Mouse (Mus musculus) lung, embryonic 15.5 days (tissue): ENCODE measurements at regions not wholly inside any gene's neighbourhood (a gene's known extent, or its start where the extent isn't known, plus 50 kb on each side); places are given as distances from the start of the nearest gene placed in this dataset.

ENCODE experiments used
- ATAC-seq: fragments of 200-750 bp; cut with Nextera tagmentation; 2 replicates; pipeline ENCODE4 v1.8.0; 2017; ENCODE audit warnings: moderate number of reproducible peaks, borderline replicate concordance; ENCODE audit not compliant: low FRiP score, low TSS enrichment; ENCODE audit errors: extremely low read depth
- H3K27ac ChIP-seq: fragments of 300-500 bp; sonication (generic); 2 replicates; pipeline ENCODE4 v1.5.1; 2015; ENCODE audit warnings: moderate library complexity, mild to moderate bottlenecking, inconsistent platforms
- H3K27me3 ChIP-seq: fragments of 300-500 bp; sonication (generic); 2 replicates; pipeline ENCODE4 v1.6.1; 2015; ENCODE audit warnings: inconsistent platforms
- H3K36me3 ChIP-seq: fragments of 300-500 bp; sonication (generic); 2 replicates; pipeline ENCODE4 v1.6.1; 2015; ENCODE audit warnings: inconsistent platforms
- H3K4me1 ChIP-seq: fragments of 300-500 bp; sonication (generic); 2 replicates; pipeline ENCODE4 v1.6.1; 2015; ENCODE audit warnings: inconsistent platforms
- H3K4me2 ChIP-seq: fragments of 300-500 bp; sonication (generic); 2 replicates; pipeline ENCODE4 v1.6.1; 2015; ENCODE audit warnings: inconsistent platforms, mild to moderate bottlenecking, moderate library complexity
- H3K4me3 ChIP-seq: fragments of 300-500 bp; sonication (generic); 2 replicates; pipeline ENCODE4 v1.5.1; 2015; ENCODE audit warnings: mild to moderate bottlenecking, inconsistent platforms
- H3K9ac ChIP-seq: fragments of 300-500 bp; sonication (generic); 2 replicates; pipeline ENCODE4 v1.6.1; 2015; ENCODE audit warnings: inconsistent platforms
- H3K9me3 ChIP-seq: fragments of 300-500 bp; sonication (generic); 2 replicates; pipeline ENCODE4 v1.6.1; 2016; ENCODE audit warnings: inconsistent platforms
- whole genome bisulfite sequencing: fragments of 180-500 bp; shearing (Covaris S2); methylation state at CpG from one replicate; pipeline ENCODE4 v1.1.7; 2015; 5-methylcytosine and 5-hydroxymethylcytosine counted together

- Histone ChIP-seq H3K9ac (no peak overlapping the region), H3K36me3 (no peaks in the 10 kb centered on the region), H3K27me3 (no peaks in the 10 kb centered on the region), H3K4me1 (peaks cover 18% of the 10 kb centered on the region), H3K9me3 (no peaks in the 10 kb centered on the region), H3K27ac (no peak overlapping the region), H3K4me2 (no peak overlapping the region), H3K4me3 (no peak overlapping the region)
- WGBS: 74% methylated on average over 6 of the region's 6 CpGs
- no peak for ATAC-seq
These were observed 1176.9 kb upstream of the A1bg start for GRCm38 (mm10) chr15:62099683-62100082.

GRCm38 (mm10) chr15:62098791-62099660, 1176.2 kb upstream of the A1bg start:
- WGBS: 26% methylated on average over 16 of the region's 16 CpGs
- no peak overlapping the region for H3K9ac ChIP-seq
- no peak overlapping the region for H3K4me2 ChIP-seq
- H3K4me3 ChIP-seq: no peak overlapping the region
- peaks cover 17% of the 10 kb centered on the region for H3K4me1 ChIP-seq
- H3K27ac ChIP-seq: peak overlapping the region; percentile 69
- H3K36me3 ChIP-seq: no peaks in the 10 kb centered on the region
- no peaks in the 10 kb centered on the region for H3K27me3 ChIP-seq
- peak; percentile 63; the same call in 1 of the 2 replicates for ATAC-seq
- no peaks in the 10 kb centered on the region for H3K9me3 ChIP-seq

- no peak for ATAC-seq
- Histone ChIP-seq H3K27ac (no peak overlapping the region), H3K27me3 (no peaks in the 10 kb centered on the region), H3K9ac (no peak overlapping the region), H3K4me3 (no peak overlapping the region), H3K9me3 (no peaks in the 10 kb centered on the region), H3K4me2 (no peak overlapping the region), H3K4me1 (peaks cover 35% of the 10 kb centered on the region), H3K36me3 (no peaks in the 10 kb centered on the region)
- 64% methylated on average over 7 of the region's 7 CpGs for WGBS
These were observed 1174.0 kb upstream of the A1bg start for GRCm38 (mm10) chr15:62096778-62097177.

- no peaks in the 10 kb centered on the region for H3K9me3 ChIP-seq
- H3K9ac ChIP-seq: no peak overlapping the region
- no peaks in the 10 kb centered on the region for H3K27me3 ChIP-seq
- H3K36me3 ChIP-seq: no peaks in the 10 kb centered on the region
- no peak overlapping the region for H3K4me2 ChIP-seq
- WGBS: 79% methylated on average over 3 of the region's 3 CpGs
- peaks cover 37% of the 10 kb centered on the region for H3K4me1 ChIP-seq
- H3K4me3 ChIP-seq: no peak overlapping the region
- H3K27ac ChIP-seq: no peak overlapping the region
- ATAC-seq: no peak
These were observed 1172.4 kb upstream of the A1bg start for GRCm38 (mm10) chr15:62095198-62095597.

- no peaks in the 10 kb centered on the region for H3K36me3 ChIP-seq
- WGBS: 59% methylated on average over 4 of the region's 4 CpGs
- H3K4me2 ChIP-seq: no peak overlapping the region
- no peaks in the 10 kb centered on the region for H3K27me3 ChIP-seq
- no peak overlapping the region for H3K9ac ChIP-seq
- peaks cover 30% of the 10 kb centered on the region for H3K4me1 ChIP-seq
- no peak overlapping the region for H3K4me3 ChIP-seq
- H3K9me3 ChIP-seq: no peaks in the 10 kb centered on the region
- no peak overlapping the region for H3K27ac ChIP-seq
- no peak for ATAC-seq
These were observed 1170.9 kb upstream of the A1bg start for GRCm38 (mm10) chr15:62093672-62094071.

GRCm38 (mm10) chr15:62092671-62093185, 1169.9 kb upstream of the A1bg start:
- ATAC-seq: no peak
- H3K9ac ChIP-seq: no peak overlapping the region
- H3K4me1 ChIP-seq: peaks cover 26% of the 10 kb centered on the region
- no peaks in the 10 kb centered on the region for H3K36me3 ChIP-seq
- H3K4me3 ChIP-seq: no peak overlapping the region
- H3K9me3 ChIP-seq: no peaks in the 10 kb centered on the region
- no peaks in the 10 kb centered on the region for H3K27me3 ChIP-seq
- 0 out of 2 replicates have a peak overlapping the region, but pooled peaks have one; percentile 24 for H3K27ac ChIP-seq
- no peak overlapping the region for H3K4me2 ChIP-seq
- 14% methylated on average over 5 of the region's 5 CpGs for WGBS

- Histone ChIP-seq H3K4me1 (peaks cover 26% of the 10 kb centered on the region), H3K27me3 (no peaks in the 10 kb centered on the region), H3K9ac (no peak overlapping the region), H3K9me3 (no peaks in the 10 kb centered on the region), H3K4me3 (no peak overlapping the region), H3K27ac (0 out of 2 replicates have a peak overlapping the region, but pooled peaks have one; percentile 24), H3K36me3 (no peaks in the 10 kb centered on the region), H3K4me2 (no peak overlapping the region)
- WGBS: 50% methylated on average over 12 of the region's 12 CpGs
- ATAC-seq: no peak
These were observed 1169.2 kb upstream of the A1bg start for GRCm38 (mm10) chr15:62091746-62092659.

- H3K9ac ChIP-seq: no peak overlapping the region
- no peak overlapping the region for H3K4me3 ChIP-seq
- no peaks in the 10 kb centered on the region for H3K27me3 ChIP-seq
- 86% methylated on average over 5 of the region's 5 CpGs for WGBS
- no peaks in the 10 kb centered on the region for H3K36me3 ChIP-seq
- no peaks in the 10 kb centered on the region for H3K9me3 ChIP-seq
- H3K27ac ChIP-seq: no peak overlapping the region
- H3K4me2 ChIP-seq: no peak overlapping the region
- H3K4me1 ChIP-seq: peaks cover 26% of the 10 kb centered on the region
- ATAC-seq: no peak
These were observed 1168.3 kb upstream of the A1bg start for GRCm38 (mm10) chr15:62091144-62091543.

GRCm38 (mm10) chr15:62088341-62088740, 1165.5 kb upstream of the A1bg start:
- no peak for ATAC-seq
- no peak overlapping the region for H3K9ac ChIP-seq
- no peak overlapping the region for H3K4me3 ChIP-seq
- H3K36me3 ChIP-seq: no peaks in the 10 kb centered on the region
- peaks cover 17% of the 10 kb centered on the region for H3K4me1 ChIP-seq
- H3K27me3 ChIP-seq: no peaks in the 10 kb centered on the region
- WGBS: 95% methylated on average over 4 of the region's 4 CpGs
- H3K4me2 ChIP-seq: no peak overlapping the region
- H3K9me3 ChIP-seq: no peaks in the 10 kb centered on the region
- no peak overlapping the region for H3K27ac ChIP-seq

- no peaks in the 10 kb centered on the region for H3K9me3 ChIP-seq
- H3K36me3 ChIP-seq: no peaks in the 10 kb centered on the region
- H3K4me1 ChIP-seq: peaks cover 12% of the 10 kb centered on the region
- H3K4me3 ChIP-seq: no peak overlapping the region
- no peak for ATAC-seq
- WGBS: 72% methylated on average over 6 of the region's 6 CpGs
- no peak overlapping the region for H3K27ac ChIP-seq
- no peak overlapping the region for H3K9ac ChIP-seq
- H3K27me3 ChIP-seq: no peaks in the 10 kb centered on the region
- no peak overlapping the region for H3K4me2 ChIP-seq
These were observed 1164.9 kb upstream of the A1bg start for GRCm38 (mm10) chr15:62087755-62088154.

GRCm38 (mm10) chr15:62086037-62086436, 1163.2 kb upstream of the A1bg start:
- Histone ChIP-seq H3K27ac (no peak overlapping the region), H3K27me3 (no peaks in the 10 kb centered on the region), H3K4me1 (no peaks in the 10 kb centered on the region), H3K4me3 (no peak overlapping the region), H3K4me2 (no peak overlapping the region), H3K9me3 (no peaks in the 10 kb centered on the region), H3K36me3 (no peaks in the 10 kb centered on the region), H3K9ac (no peak overlapping the region)
- no peak for ATAC-seq
- WGBS: 87% methylated on average over 3 of the region's 3 CpGs

GRCm38 (mm10) chr15:62083347-62083746, 1160.5 kb upstream of the A1bg start:
- Histone ChIP-seq H3K9me3 (no peaks in the 10 kb centered on the region), H3K9ac (no peak overlapping the region), H3K4me3 (no peak overlapping the region), H3K27me3 (no peaks in the 10 kb centered on the region), H3K36me3 (no peaks in the 10 kb centered on the region), H3K4me1 (peaks cover 10% of the 10 kb centered on the region), H3K4me2 (no peak overlapping the region), H3K27ac (no peak overlapping the region)
- no peak for ATAC-seq
- WGBS: 88% methylated on average over 3 of the region's 3 CpGs
